Mouse (Mus musculus) CH12.LX (cell line): ENCODE measurements around the gene Lancl3. TPM values are rescaled to one million over a fixed set of nuclear protein-coding genes. Genes with fewer than 3 reads are reported as not detected.

Experiments
- DNase-seq: peaks from one replicate; pipeline ENCODE4 v3.0.0-alpha.2; 2013; ENCODE audit errors: extremely low read depth
- H3K27ac ChIP-seq: 2 replicates; pipeline ENCODE4 v1.5.1; 2012; ENCODE audit warnings: low read depth, mild to moderate bottlenecking, control low read depth, moderate library complexity; ENCODE audit not compliant: insufficient read depth
- H3K27me3 ChIP-seq: replicated peaks from 2 replicates; pipeline ENCODE3; 2012; ENCODE audit warnings: inconsistent platforms
- H3K36me3 ChIP-seq, 2 experiments: replicated peaks in 1 of 2; 2 replicates each; pipeline versions ENCODE3 to v1.6.1; 2012; ENCODE audit warnings: inconsistent platforms in 1 of 2, low read length in 1 of 2, mild to moderate bottlenecking in 1 of 2, mixed read lengths in 1 of 2, moderate library complexity in 1 of 2; ENCODE audit not compliant: control insufficient read depth in 1 of 2, insufficient read depth in 1 of 2
- H3K4me1 ChIP-seq, 2 experiments: 2 replicates each; pipeline ENCODE4 v1.6.1; 2012; ENCODE audit warnings: inconsistent platforms in 1 of 2, moderate library complexity in 1 of 2; ENCODE audit not compliant: insufficient read depth in 2 of 2, control insufficient read depth in 1 of 2
- H3K4me2 ChIP-seq: 2 replicates; pipeline ENCODE4 v1.6.1; 2012; ENCODE audit warnings: low read depth, mild to moderate bottlenecking, control low read depth; ENCODE audit not compliant: poor library complexity, insufficient read depth, severe bottlenecking
- H3K4me3 ChIP-seq, 3 experiments: fragments of 150-350 bp in 1 of 3; sonication (generic) in 1 of 3; replicated peaks in 1 of 3; 2 replicates each; pipeline versions ENCODE3 to v1.5.1; 2011 to 2012; ENCODE audit warnings: low read depth in 2 of 3, low read length in 2 of 3, mild to moderate bottlenecking in 2 of 3, moderate library complexity in 2 of 3, control low read depth in 1 of 3, improper control_type of control experiment in 1 of 3, inconsistent platforms in 1 of 3, mixed read lengths in 1 of 3; ENCODE audit not compliant: poor library complexity in 1 of 3
- H3K79me2 ChIP-seq: replicated peaks from 2 replicates; pipeline ENCODE4 v1.6.1; 2012; ENCODE audit warnings: mild to moderate bottlenecking, moderate library complexity; ENCODE audit not compliant: control insufficient read depth, poor library complexity, insufficient read depth, severe bottlenecking; ENCODE audit errors: extremely low read depth
- H3K9ac ChIP-seq: 2 replicates; pipeline ENCODE4 v1.6.1; 2012; ENCODE audit warnings: low read depth, mild to moderate bottlenecking, control low read depth, moderate library complexity; ENCODE audit not compliant: insufficient read depth
- H3K9me3 ChIP-seq: replicated peaks from 2 replicates; pipeline ENCODE3; 2012; ENCODE audit warnings: low read length, inconsistent platforms, mixed read lengths
- CHD1 ChIP-seq: IDR thresholded peaks from 2 replicates; pipeline ENCODE4 v1.6.1; 2012; ENCODE audit warnings: low read depth, low read length, improper control_type of control experiment, inconsistent platforms
- CHD2 ChIP-seq: IDR thresholded peaks from 2 replicates; pipeline ENCODE4 v1.6.1; 2011; ENCODE audit warnings: low read length, improper control_type of control experiment
- CTCF ChIP-seq, 2 experiments: IDR thresholded peaks in 1 of 2; conservative IDR thresholded peaks in 1 of 2; 2 replicates each; pipeline ENCODE4 v1.5.1; 2011 to 2012; ENCODE audit warnings: low read depth in 2 of 2, low read length in 2 of 2, improper control_type of control experiment in 1 of 2, inconsistent platforms in 1 of 2, mild to moderate bottlenecking in 1 of 2, moderate library complexity in 1 of 2
- E2F4 ChIP-seq: IDR thresholded peaks from 2 replicates; pipeline ENCODE4 v1.6.1; 2011; ENCODE audit warnings: low read depth, low read length, improper control_type of control experiment; ENCODE audit not compliant: insufficient replicate concordance
- ELF1 ChIP-seq: IDR thresholded peaks from 2 replicates; pipeline ENCODE4 v1.6.1; 2014; ENCODE audit warnings: low read depth, mild to moderate bottlenecking, inconsistent platforms, low read length, improper control_type of control experiment
- EP300 ChIP-seq: IDR thresholded peaks from 2 replicates; pipeline ENCODE4 v1.6.1; 2011; ENCODE audit warnings: low read length, improper control_type of control experiment
- ETS1 ChIP-seq: conservative IDR thresholded peaks from 2 replicates; pipeline ENCODE4 v1.6.1; 2012; ENCODE audit warnings: low read depth, mild to moderate bottlenecking, inconsistent platforms, low read length, improper control_type of control experiment, moderate library complexity
- MEF2A ChIP-seq: IDR thresholded peaks from 2 replicates; pipeline ENCODE4 v1.6.1; 2014; ENCODE audit warnings: low read depth, mild to moderate bottlenecking, inconsistent platforms, low read length, improper control_type of control experiment, borderline replicate concordance
- MXI1 ChIP-seq: IDR thresholded peaks from 2 replicates; pipeline ENCODE4 v1.6.1; 2011; ENCODE audit warnings: mild to moderate bottlenecking, low read depth, low read length, improper control_type of control experiment
- MYC ChIP-seq: IDR thresholded peaks from 2 replicates; pipeline ENCODE4 v1.6.1; 2011; ENCODE audit warnings: low read depth, mild to moderate bottlenecking, improper control_type of control experiment, low read length
- NRF1 ChIP-seq: IDR thresholded peaks from 2 replicates; pipeline ENCODE4 v1.6.1; 2014; ENCODE audit warnings: low read depth, mild to moderate bottlenecking, inconsistent platforms, low read length, improper control_type of control experiment, moderate library complexity
- PAX5 ChIP-seq: IDR thresholded peaks from 2 replicates; pipeline ENCODE4 v1.6.1; 2012; ENCODE audit warnings: low read length, inconsistent platforms, mixed read lengths
- SIN3A ChIP-seq: IDR thresholded peaks from 2 replicates; pipeline ENCODE4 v1.6.1; 2012; ENCODE audit warnings: low read length, improper control_type of control experiment, inconsistent platforms
- TCF12 ChIP-seq: IDR thresholded peaks from 2 replicates; pipeline ENCODE4 v1.6.1; 2014; ENCODE audit warnings: low read depth, mild to moderate bottlenecking, inconsistent platforms, low read length, improper control_type of control experiment
- USF1 ChIP-seq: IDR thresholded peaks from 2 replicates; pipeline ENCODE4 v1.6.1; 2014; ENCODE audit warnings: low read depth, mild to moderate bottlenecking, inconsistent platforms, low read length, improper control_type of control experiment
- ZC3H11A ChIP-seq: IDR thresholded peaks from 2 replicates; pipeline ENCODE4 v1.6.1; 2012; ENCODE audit warnings: low read depth, mild to moderate bottlenecking, inconsistent platforms, low read length, improper control_type of control experiment
- dilution Hi-C: fragments of 300-500 bp; cut with MboI; formaldehyde crosslinking; loops from 2 replicates; pipeline ENCODE4 v1.14.3; 2020; ENCODE audit warnings: low sequenced_read_pairs; ENCODE audit not compliant: extremely low pct_unique_long_range_greater_than_20kb, extremely low pct_ligation_motif_present
- in situ Hi-C: fragments of 300-500 bp; cut with MboI; formaldehyde crosslinking; loops from 3 replicates; pipeline ENCODE4 v1.14.3; 2019; ENCODE audit warnings: low sequenced_read_pairs, low pct_ligation_motif_present, low pct_unique_long_range_greater_than_20kb, mixed read lengths
- polyA plus RNA-seq: library from polyadenylated mRNA; unstranded; fragments of >175 nt; gene quantifications from 2 replicates; pipeline ENCODE4 v1.2.1, GENCODE M21; 2012; ENCODE audit warnings: low read depth; ENCODE audit not compliant: insufficient read length
- total RNA-seq, 2 experiments: library from RNA; depleted of rRNA; stranded (reverse); fragments of 300-350 nt in 1 of 2; fragments of >200 nt in 1 of 2; gene quantifications; 2 replicates each; pipeline ENCODE4 v1.2.3; 2012 to 2014

The Lancl3 gene
- total and polyA plus RNA-seq, 3 experiments, result 0.07 TPM; not detected in 2

- DNase-seq, result no peak
- Histone ChIP-seq H3K4me3 (no peak overlapping the region), H3K79me2 (no peaks in the 10 kb centered on the region), H3K36me3 (no peaks in the 10 kb centered on the region), H3K27me3 (no peaks in the 10 kb centered on the region), H3K4me2 (no peak overlapping the region)
- in situ Hi-C loops, result no loop called here
- no peak for TF ChIP-seq NRF1
- TF ChIP-seq SIN3A, result no peak
- no peak for TF ChIP-seq CHD2
- TF ChIP-seq MEF2A, result no peak
- TF ChIP-seq ELF1, result no peak
- no peak for TF ChIP-seq ETS1
- TF ChIP-seq CHD1, result no peak
- TF ChIP-seq PAX5, result no peak
- TF ChIP-seq TCF12, result no peak
- no peak for TF ChIP-seq MYC
- TF ChIP-seq ZC3H11A, result no peak
- TF ChIP-seq CTCF (conservative IDR thresholded peaks at IDR 0.05 in 1 of 2, IDR thresholded peaks at IDR 0.05 in 1 of 2; ENCODE audit: low read depth in 2 of 2, low read length in 2 of 2), result no peak
- TF ChIP-seq E2F4, result no peak
- TF ChIP-seq, all 38 proteins: peak for 0
- Histone ChIP-seq H3K27ac (no peak overlapping the region), H3K9ac (no peak overlapping the region), H3K9me3 (no peaks in the 10 kb centered on the region), H3K4me1 (no peaks in the 10 kb centered on the region)
- dilution Hi-C loops, result no loop called here
Observed at GRCm38 (mm10) chrX:9259267-9259666, 59.6 kb downstream of the Lancl3 start.

GRCm38 (mm10) chrX:9271112-9271511, 71.4 kb downstream of the Lancl3 start:
- in situ Hi-C loops, result no loop called here
- dilution Hi-C loops, result no loop called here
- no peak for DNase-seq
- no peaks in the 10 kb centered on the region for H3K79me2 ChIP-seq
- H3K4me2 ChIP-seq, result no peak overlapping the region
- H3K9me3 ChIP-seq, result peaks cover 4% of the 10 kb centered on the region
- H3K27ac ChIP-seq, result no peak overlapping the region
- H3K27me3 ChIP-seq, result no peaks in the 10 kb centered on the region
- no peaks in the 10 kb centered on the region for H3K4me1 ChIP-seq
- no peaks in the 10 kb centered on the region for H3K36me3 ChIP-seq
- no peak overlapping the region for H3K4me3 ChIP-seq
- H3K9ac ChIP-seq, result no peak overlapping the region; the same call in 1 of the 2 replicates
- TF ChIP-seq USF1 (no peak), EP300 (no peak), MXI1 (no peak)
